Mouse (Mus musculus): ENCODE measurements around the gene Phf3. TPM values are rescaled to one million over a fixed set of nuclear protein-coding genes. Genes with fewer than 3 reads are reported as not detected.
A peak's percentile ranks its signal among the peaks of the same experiment; 100 is the strongest.
"Not testable (repeated sequence)": the region's sequence is repeated elsewhere in the genome, so short reads cannot be mapped to it uniquely, and the experiment has no call there.

The Phf3 gene
- polyA plus RNA-seq (2012): 1.2 and 1.5 TPM in 2 replicates

GRCm38 (mm10) chr1:30873541-30874260, at the start of gene Phf3:
TSS of gene Phf3 (minus strand) at chr1:30873921.
- TF ChIP-seq TAL1 (IDR thresholded peaks at IDR 0.05; ENCODE audit: low read length) (no peak), GATA1 (IDR thresholded peaks at IDR 0.05; ENCODE audit: low read length) (no peak)
- Histone ChIP-seq H3K27me3 (ENCODE audit: control insufficient read depth) (no peaks in the 10 kb centered on the region), H3K9me3 (ENCODE audit: control insufficient read depth, low read length) (no peaks in the 10 kb centered on the region), H3K4me3 (replicated peaks) (peak within 1 kb of the TSS; percentile 95), H3K4me1 (ENCODE audit: control insufficient read depth) (peaks cover 25% of the 10 kb centered on the region), H3K36me3 (ENCODE audit: control insufficient read depth) (peaks cover 7% of the 10 kb centered on the region)

- no peak overlapping the region for H3K4me3 ChIP-seq (replicated peaks)
- TF ChIP-seq GATA1 (IDR thresholded peaks at IDR 0.05; ENCODE audit: low read length) (no peak), TAL1 (IDR thresholded peaks at IDR 0.05; ENCODE audit: low read length) (no peak)
- peaks cover 19% of the 10 kb centered on the region for H3K9me3 ChIP-seq (ENCODE audit: control insufficient read depth, low read length)
- H3K27me3 ChIP-seq (ENCODE audit: control insufficient read depth): no peaks in the 10 kb centered on the region
- H3K4me1 ChIP-seq (ENCODE audit: control insufficient read depth): no peaks in the 10 kb centered on the region
- no peaks in the 10 kb centered on the region for H3K36me3 ChIP-seq (ENCODE audit: control insufficient read depth)
These were observed 48.5 kb upstream of the Phf3 start for GRCm38 (mm10) chr1:30922237-30922636.

GRCm38 (mm10) chr1:30921252-30921651, 47.5 kb upstream of the Phf3 start:
- Histone ChIP-seq H3K4me3 (replicated peaks) (no peak overlapping the region), H3K27me3 (ENCODE audit: control insufficient read depth) (no peaks in the 10 kb centered on the region), H3K9me3 (ENCODE audit: control insufficient read depth, low read length) (peaks cover 19% of the 10 kb centered on the region), H3K36me3 (ENCODE audit: control insufficient read depth) (no peaks in the 10 kb centered on the region), H3K4me1 (ENCODE audit: control insufficient read depth) (no peaks in the 10 kb centered on the region)
- TF ChIP-seq TAL1 (IDR thresholded peaks at IDR 0.05; ENCODE audit: low read length) (no peak), GATA1 (IDR thresholded peaks at IDR 0.05; ENCODE audit: low read length) (no peak)

GRCm38 (mm10) chr1:30920620-30921177, 47.0 kb upstream of the Phf3 start:
- H3K4me3 ChIP-seq (replicated peaks): no peak overlapping the region
- no peak for TF ChIP-seq GATA1 (IDR thresholded peaks at IDR 0.05; ENCODE audit: low read length)
- TF ChIP-seq TAL1 (IDR thresholded peaks at IDR 0.05; ENCODE audit: low read length): no peak

GRCm38 (mm10) chr1:30910172-30910571, 36.5 kb upstream of the Phf3 start:
- Histone ChIP-seq H3K4me3 (replicated peaks) (no peak overlapping the region), H3K27me3 (ENCODE audit: control insufficient read depth) (no peaks in the 10 kb centered on the region), H3K36me3 (ENCODE audit: control insufficient read depth) (no peaks in the 10 kb centered on the region), H3K4me1 (ENCODE audit: control insufficient read depth) (no peaks in the 10 kb centered on the region), H3K9me3 (ENCODE audit: control insufficient read depth, low read length) (no peaks in the 10 kb centered on the region)
- TF ChIP-seq GATA1 (IDR thresholded peaks at IDR 0.05; ENCODE audit: low read length): no peak

More at GRCm38 (mm10) chr1:30920620-30921177, 47.0 kb upstream of the Phf3 start:
- H3K9me3 ChIP-seq (ENCODE audit: control insufficient read depth, low read length): peaks cover 19% of the 10 kb centered on the region
- no peaks in the 10 kb centered on the region for H3K27me3 ChIP-seq (ENCODE audit: control insufficient read depth)
- H3K4me1 ChIP-seq (ENCODE audit: control insufficient read depth): no peaks in the 10 kb centered on the region
- no peaks in the 10 kb centered on the region for H3K36me3 ChIP-seq (ENCODE audit: control insufficient read depth)

- Histone ChIP-seq H3K9me3 (ENCODE audit: control insufficient read depth, low read length) (no peaks in the 10 kb centered on the region), H3K4me1 (ENCODE audit: control insufficient read depth) (no peaks in the 10 kb centered on the region), H3K4me3 (replicated peaks) (no peak overlapping the region), H3K36me3 (ENCODE audit: control insufficient read depth) (no peaks in the 10 kb centered on the region), H3K27me3 (ENCODE audit: control insufficient read depth) (no peaks in the 10 kb centered on the region)
- no peak for TF ChIP-seq TAL1 (IDR thresholded peaks at IDR 0.05; ENCODE audit: low read length)
- no peak for TF ChIP-seq GATA1 (IDR thresholded peaks at IDR 0.05; ENCODE audit: low read length)
These were observed 35.1 kb upstream of the Phf3 start for GRCm38 (mm10) chr1:30908797-30909196.

GRCm38 (mm10) chr1:30903480-30904218, 29.9 kb upstream of the Phf3 start:
- Histone ChIP-seq H3K27me3 (ENCODE audit: control insufficient read depth) (no peaks in the 10 kb centered on the region), H3K9me3 (ENCODE audit: control insufficient read depth, low read length) (no peaks in the 10 kb centered on the region), H3K36me3 (ENCODE audit: control insufficient read depth) (no peaks in the 10 kb centered on the region), H3K4me1 (ENCODE audit: control insufficient read depth) (no peaks in the 10 kb centered on the region), H3K4me3 (replicated peaks) (no peak overlapping the region)
- TF ChIP-seq GATA1 (IDR thresholded peaks at IDR 0.05; ENCODE audit: low read length) (no peak), TAL1 (IDR thresholded peaks at IDR 0.05; ENCODE audit: low read length) (no peak)

- Histone ChIP-seq H3K9me3 (ENCODE audit: control insufficient read depth, low read length) (no peaks in the 10 kb centered on the region), H3K4me3 (replicated peaks) (no peak overlapping the region), H3K27me3 (ENCODE audit: control insufficient read depth) (no peaks in the 10 kb centered on the region), H3K4me1 (ENCODE audit: control insufficient read depth) (no peaks in the 10 kb centered on the region), H3K36me3 (ENCODE audit: control insufficient read depth) (no peaks in the 10 kb centered on the region)
- TF ChIP-seq TAL1 (IDR thresholded peaks at IDR 0.05; ENCODE audit: low read length): no peak
- no peak for TF ChIP-seq GATA1 (IDR thresholded peaks at IDR 0.05; ENCODE audit: low read length)
These were observed 25.0 kb upstream of the Phf3 start for GRCm38 (mm10) chr1:30898691-30899090.

- not testable (repeated sequence) for H3K4me1 ChIP-seq (ENCODE audit: control insufficient read depth); H3K36me3 ChIP-seq (ENCODE audit: control insufficient read depth); H3K27me3 ChIP-seq (ENCODE audit: control insufficient read depth); H3K4me3 ChIP-seq (replicated peaks); H3K9me3 ChIP-seq (ENCODE audit: control insufficient read depth, low read length)
These were observed 21.6 kb upstream of the Phf3 start for GRCm38 (mm10) chr1:30895366-30895765.

- not testable (repeated sequence) for H3K27me3 ChIP-seq (ENCODE audit: control insufficient read depth)
These were observed 10.1 kb upstream of the Phf3 start for GRCm38 (mm10) chr1:30883806-30884205.

More at GRCm38 (mm10) chr1:30883806-30884205, 10.1 kb upstream of the Phf3 start:
- H3K36me3 ChIP-seq (ENCODE audit: control insufficient read depth); H3K9me3 ChIP-seq (ENCODE audit: control insufficient read depth, low read length); H3K4me3 ChIP-seq (replicated peaks); H3K4me1 ChIP-seq (ENCODE audit: control insufficient read depth): not testable (repeated sequence)
